Mouse (Mus musculus): ENCODE data around the gene Ms4a12. TPM values are rescaled to one million over a fixed set of nuclear protein-coding genes. Genes with fewer than 3 reads are reported as not detected.

Gene Ms4a12
- polyA plus RNA-seq, 1 experiment from 2014 or later: not detected

GRCm38 (mm10) chr19:11244230-11244629 is 12.0 kb upstream of the Ms4a12 start:
- no peaks in the 10 kb centered on the region for H3K27me3 ChIP-seq (ENCODE audit: control insufficient read depth, insufficient read depth, low read depth, low read length)
- no peak overlapping the region for H3K4me3 ChIP-seq (ENCODE audit: low read length)
- no peaks in the 10 kb centered on the region for H3K4me1 ChIP-seq (replicated peaks; ENCODE audit: control insufficient read depth, insufficient read depth, low read length)
- no peak overlapping the region for H3K27ac ChIP-seq (ENCODE audit: low read length)
- no peak for ATAC-seq (ENCODE audit: low read depth)
- no peaks in the 10 kb centered on the region for H3K36me3 ChIP-seq (ENCODE audit: control insufficient read depth, insufficient read depth, low read length)
- H3K4me2 ChIP-seq (ENCODE audit: low read depth, low read length): no peak overlapping the region
- H3K9me3 ChIP-seq (ENCODE audit: control insufficient read depth, low read length): no peaks in the 10 kb centered on the region
- no peak overlapping the region for H3K9ac ChIP-seq (ENCODE audit: low read length)

GRCm38 (mm10) chr19:11242560-11242959 is 10.3 kb upstream of the Ms4a12 start:
- Histone ChIP-seq H3K36me3 (ENCODE audit: control insufficient read depth, insufficient read depth, low read length) (no peaks in the 10 kb centered on the region), H3K27ac (ENCODE audit: low read length) (no peak overlapping the region), H3K4me1 (replicated peaks; ENCODE audit: control insufficient read depth, insufficient read depth, low read length) (no peaks in the 10 kb centered on the region), H3K27me3 (ENCODE audit: control insufficient read depth, insufficient read depth, low read depth, low read length) (no peaks in the 10 kb centered on the region), H3K9ac (ENCODE audit: low read length) (no peak overlapping the region), H3K4me2 (ENCODE audit: low read depth, low read length) (no peak overlapping the region), H3K4me3 (ENCODE audit: low read length) (no peak overlapping the region), H3K9me3 (ENCODE audit: control insufficient read depth, low read length) (no peaks in the 10 kb centered on the region)
- WGBS: 53% methylated on average over 5 of the region's 5 CpGs
- no peak for ATAC-seq (ENCODE audit: low read depth)

DNA sequence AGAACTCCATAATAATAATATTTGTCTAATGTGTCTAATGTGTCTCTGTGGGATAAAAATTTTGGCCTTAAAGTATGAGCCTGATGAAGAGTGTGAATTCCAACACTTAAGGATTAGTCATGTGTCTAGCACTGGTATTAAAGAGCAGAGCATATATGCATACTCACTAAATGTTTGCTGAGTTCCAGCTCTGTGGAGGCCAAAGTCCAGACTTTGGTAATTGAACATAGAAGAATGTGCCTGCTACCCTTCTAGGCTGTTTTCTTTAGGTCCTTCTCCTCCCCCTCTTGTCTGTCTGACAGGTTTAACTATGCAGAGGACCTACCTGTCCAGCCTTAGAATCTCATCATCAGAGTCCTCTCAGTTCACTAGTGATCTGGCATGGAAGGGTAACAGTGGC is 3.6 kb upstream of the Ms4a12 start:
- Histone ChIP-seq H3K9ac (ENCODE audit: low read length) (no peak overlapping the region), H3K27ac (ENCODE audit: low read length) (no peak overlapping the region), H3K36me3 (ENCODE audit: control insufficient read depth, insufficient read depth, low read length) (no peaks in the 10 kb centered on the region), H3K4me1 (replicated peaks; ENCODE audit: control insufficient read depth, insufficient read depth, low read length) (no peaks in the 10 kb centered on the region), H3K9me3 (ENCODE audit: control insufficient read depth, low read length) (no peaks in the 10 kb centered on the region), H3K27me3 (ENCODE audit: control insufficient read depth, insufficient read depth, low read depth, low read length) (no peaks in the 10 kb centered on the region), H3K4me3 (ENCODE audit: low read length) (no peak overlapping the region), H3K4me2 (ENCODE audit: low read depth, low read length) (no peak overlapping the region)
- ATAC-seq (ENCODE audit: low read depth): no peak

DNA sequence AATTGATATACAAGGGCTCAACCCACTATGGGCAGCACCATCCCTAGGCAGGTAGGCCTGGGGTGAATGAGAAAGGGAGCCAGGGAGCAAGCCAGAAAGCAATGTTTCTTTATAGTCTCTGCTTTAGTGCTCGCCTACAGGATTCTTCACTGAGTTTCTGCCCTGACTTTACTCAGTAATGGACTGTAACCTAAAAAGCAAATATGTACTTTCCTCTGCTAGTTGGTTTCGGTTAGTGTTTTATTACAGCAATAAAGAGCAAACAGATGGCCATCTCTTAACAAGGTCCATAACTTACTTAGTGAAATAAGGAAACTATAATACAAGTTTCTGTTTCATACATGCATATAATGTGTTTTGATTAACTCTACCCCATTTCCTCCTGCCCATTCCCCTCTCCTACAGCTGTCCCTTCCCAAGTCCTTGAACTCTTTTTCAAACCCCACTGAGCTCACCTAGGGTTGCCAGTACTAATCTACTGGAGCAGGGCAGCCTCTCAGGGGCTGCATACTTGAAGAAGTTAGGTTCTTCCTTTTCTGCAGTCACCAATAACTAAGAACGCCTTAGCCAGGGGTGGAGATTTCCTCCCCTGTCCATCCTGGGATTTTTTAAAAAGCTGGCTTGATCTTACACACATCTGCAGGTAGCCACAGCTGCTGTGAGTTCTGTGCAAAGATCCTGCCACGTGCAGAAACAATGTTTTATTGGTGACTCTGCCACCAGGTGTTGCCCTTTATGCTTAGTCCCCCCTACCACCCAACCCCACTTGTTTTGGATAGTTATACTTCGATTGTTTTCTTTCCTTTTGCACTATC is 2.9 kb upstream of the Ms4a12 start:
- Histone ChIP-seq H3K27ac (ENCODE audit: low read length) (no peak overlapping the region), H3K4me2 (ENCODE audit: low read depth, low read length) (no peak overlapping the region), H3K27me3 (ENCODE audit: control insufficient read depth, insufficient read depth, low read depth, low read length) (no peaks in the 10 kb centered on the region), H3K4me3 (ENCODE audit: low read length) (no peak overlapping the region), H3K4me1 (replicated peaks; ENCODE audit: control insufficient read depth, insufficient read depth, low read length) (no peaks in the 10 kb centered on the region), H3K9ac (ENCODE audit: low read length) (no peak overlapping the region), H3K36me3 (ENCODE audit: control insufficient read depth, insufficient read depth, low read length) (no peaks in the 10 kb centered on the region), H3K9me3 (ENCODE audit: control insufficient read depth, low read length) (no peaks in the 10 kb centered on the region)
- no peak for ATAC-seq (ENCODE audit: low read depth)
- 54% methylated on average over 5 of the region's 5 CpGs for WGBS

DNA sequence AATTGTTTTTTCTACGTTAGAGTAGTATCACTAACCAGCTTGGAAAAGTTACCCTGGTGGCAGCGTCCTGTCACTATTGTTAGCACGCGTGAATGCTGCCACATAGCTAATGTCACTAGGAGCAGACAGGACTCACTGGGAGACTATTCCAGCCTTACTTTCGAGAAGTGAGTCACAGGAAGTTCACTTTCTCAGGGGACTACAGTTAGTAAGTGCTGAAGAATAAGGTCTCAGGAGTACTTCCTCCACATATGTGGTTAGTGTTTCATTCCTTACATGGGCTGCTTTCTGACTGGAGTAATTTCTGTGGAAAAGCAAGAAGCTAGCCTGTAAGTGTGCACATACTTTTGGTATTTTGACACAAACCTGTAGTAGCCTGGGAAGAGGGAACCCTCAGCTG is 2.0 kb upstream of the Ms4a12 start:
- Histone ChIP-seq H3K4me2 (ENCODE audit: low read depth, low read length) (no peak overlapping the region), H3K9ac (ENCODE audit: low read length) (no peak overlapping the region), H3K4me3 (ENCODE audit: low read length) (no peak overlapping the region), H3K27ac (ENCODE audit: low read length) (no peak overlapping the region), H3K4me1 (replicated peaks; ENCODE audit: control insufficient read depth, insufficient read depth, low read length) (no peaks in the 10 kb centered on the region), H3K9me3 (ENCODE audit: control insufficient read depth, low read length) (no peaks in the 10 kb centered on the region), H3K36me3 (ENCODE audit: control insufficient read depth, insufficient read depth, low read length) (no peaks in the 10 kb centered on the region), H3K27me3 (ENCODE audit: control insufficient read depth, insufficient read depth, low read depth, low read length) (no peaks in the 10 kb centered on the region)
- 73% methylated on average over 5 of the region's 5 CpGs for WGBS
- no peak for ATAC-seq (ENCODE audit: low read depth)

DNA sequence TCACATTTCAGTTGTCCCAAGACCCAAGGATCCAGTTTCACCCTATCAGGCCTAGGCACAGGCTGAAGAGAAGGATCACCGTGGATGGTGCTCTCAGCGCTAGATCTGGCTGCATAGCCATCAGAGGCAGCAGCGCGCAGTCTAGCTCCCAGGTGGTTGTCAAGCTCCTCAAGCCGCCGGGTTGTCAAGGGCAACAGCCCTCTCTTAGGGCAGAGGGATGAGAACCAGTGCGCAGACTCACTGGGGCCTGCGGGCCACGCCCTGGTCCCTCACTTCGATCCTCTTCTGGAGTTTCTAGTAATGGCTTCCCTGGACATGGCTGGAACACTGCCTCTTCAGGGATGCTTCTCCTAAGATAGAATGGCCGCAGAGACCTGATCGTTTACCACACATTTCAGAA is 35.7 kb downstream of the Ms4a12 start, which contains the start of gene Ms4a13:
TSS of gene Ms4a13 (minus strand) at position 192 of the 400 bp plus-strand sequence.
- Histone ChIP-seq H3K27me3 (ENCODE audit: control insufficient read depth, insufficient read depth, low read depth, low read length) (no peaks in the 10 kb centered on the region), H3K4me2 (ENCODE audit: low read depth, low read length) (no peak within 1 kb of the TSS), H3K9ac (ENCODE audit: low read length) (no peak within 1 kb of the TSS), H3K36me3 (ENCODE audit: control insufficient read depth, insufficient read depth, low read length) (no peaks in the 10 kb centered on the region), H3K27ac (ENCODE audit: low read length) (no peak within 1 kb of the TSS), H3K4me1 (replicated peaks; ENCODE audit: control insufficient read depth, insufficient read depth, low read length) (no peaks in the 10 kb centered on the region), H3K4me3 (ENCODE audit: low read length) (no peak within 1 kb of the TSS), H3K9me3 (ENCODE audit: control insufficient read depth, low read length) (no peaks in the 10 kb centered on the region)
- 68% methylated on average over 12 of the region's 12 CpGs for WGBS
- ATAC-seq (ENCODE audit: low read depth): no peak

DNA sequence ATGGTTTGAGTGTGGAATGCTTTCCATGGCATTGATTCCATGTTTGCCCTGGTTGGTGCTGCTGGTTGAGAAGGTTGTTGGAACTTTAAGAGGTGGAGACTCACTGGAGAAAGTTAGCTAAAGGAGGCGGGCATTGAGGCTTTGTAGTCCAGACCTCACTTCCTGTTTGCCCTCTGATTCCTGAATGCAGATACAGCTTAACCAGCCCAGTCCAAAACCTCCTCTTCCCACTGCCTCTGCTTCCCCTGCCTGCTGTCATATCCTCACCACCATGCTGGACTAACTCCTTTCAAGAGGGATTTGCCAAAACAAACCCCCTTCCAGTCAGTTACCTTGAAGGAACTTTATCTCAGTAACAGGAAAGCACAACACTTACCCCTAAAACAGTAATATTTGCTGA is 39.7 kb downstream of the Ms4a12 start:
- no peaks in the 10 kb centered on the region for H3K4me1 ChIP-seq (replicated peaks; ENCODE audit: control insufficient read depth, insufficient read depth, low read length)
- ATAC-seq (ENCODE audit: low read depth): no peak
- WGBS: 52% methylated on average over 1 of the region's 1 CpGs

GRCm38 (mm10) chr19:11184121-11184520 is 48.1 kb downstream of the Ms4a12 start:
- no peak overlapping the region for H3K9ac ChIP-seq (ENCODE audit: low read length)
- no peaks in the 10 kb centered on the region for H3K9me3 ChIP-seq (ENCODE audit: control insufficient read depth, low read length)
- no peak overlapping the region for H3K27ac ChIP-seq (ENCODE audit: low read length)
- ATAC-seq (ENCODE audit: low read depth): no peak
- H3K4me2 ChIP-seq (ENCODE audit: low read depth, low read length): no peak overlapping the region
- no peak overlapping the region for H3K4me3 ChIP-seq (ENCODE audit: low read length)
- 16% methylated on average over 5 of the region's 5 CpGs for WGBS
- H3K36me3 ChIP-seq (ENCODE audit: control insufficient read depth, insufficient read depth, low read length): no peaks in the 10 kb centered on the region
- H3K4me1 ChIP-seq (replicated peaks; ENCODE audit: control insufficient read depth, insufficient read depth, low read length): no peaks in the 10 kb centered on the region
- no peaks in the 10 kb centered on the region for H3K27me3 ChIP-seq (ENCODE audit: control insufficient read depth, insufficient read depth, low read depth, low read length)

More for the DNA sequence above, 39.7 kb downstream of the Ms4a12 start:
- H3K4me2 ChIP-seq (ENCODE audit: low read depth, low read length): no peak overlapping the region
- H3K4me3 ChIP-seq (ENCODE audit: low read length): no peak overlapping the region
- H3K27ac ChIP-seq (ENCODE audit: low read length): no peak overlapping the region
- no peaks in the 10 kb centered on the region for H3K27me3 ChIP-seq (ENCODE audit: control insufficient read depth, insufficient read depth, low read depth, low read length)
- no peak overlapping the region for H3K9ac ChIP-seq (ENCODE audit: low read length)
- H3K36me3 ChIP-seq (ENCODE audit: control insufficient read depth, insufficient read depth, low read length): no peaks in the 10 kb centered on the region
- no peaks in the 10 kb centered on the region for H3K9me3 ChIP-seq (ENCODE audit: control insufficient read depth, low read length)

DNA sequence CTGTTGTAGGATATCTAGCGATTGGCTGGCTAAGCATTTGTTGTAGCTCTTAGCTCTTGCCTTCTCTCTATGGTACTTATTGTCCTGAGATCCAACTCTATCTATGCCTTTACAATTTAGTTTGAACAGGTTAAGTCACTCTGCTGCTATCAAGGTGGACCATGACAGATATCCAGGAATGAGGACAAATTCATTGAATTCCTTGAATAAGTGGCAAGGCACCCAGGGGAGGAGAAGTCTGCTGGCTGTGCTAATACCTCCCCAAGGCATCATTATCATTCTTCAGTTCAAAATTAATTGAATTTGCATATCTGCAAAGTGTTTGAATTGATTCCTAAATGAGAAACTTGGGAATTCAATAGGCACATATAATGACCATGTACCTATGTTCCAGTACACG is 54.8 kb downstream of the Ms4a12 start:
- H3K9me3 ChIP-seq (ENCODE audit: control insufficient read depth, low read length): no peaks in the 10 kb centered on the region
- H3K4me1 ChIP-seq (replicated peaks; ENCODE audit: control insufficient read depth, insufficient read depth, low read length): no peaks in the 10 kb centered on the region
- no peaks in the 10 kb centered on the region for H3K27me3 ChIP-seq (ENCODE audit: control insufficient read depth, insufficient read depth, low read depth, low read length)
- H3K4me2 ChIP-seq (ENCODE audit: low read depth, low read length): no peak overlapping the region
- H3K27ac ChIP-seq (ENCODE audit: low read length): no peak overlapping the region
- H3K36me3 ChIP-seq (ENCODE audit: control insufficient read depth, insufficient read depth, low read length): no peaks in the 10 kb centered on the region
- ATAC-seq (ENCODE audit: low read depth): no peak
- WGBS: 51% methylated on average over 2 of the region's 2 CpGs
- no peak overlapping the region for H3K9ac ChIP-seq (ENCODE audit: low read length)
- no peak overlapping the region for H3K4me3 ChIP-seq (ENCODE audit: low read length)
